In genomic region chr13:12337752-12338151, GRCm38 (mm10) we compare ENCODE assay signal across 21 mouse cellular contexts. TPM values are rescaled to one million over a fixed set of nuclear protein-coding genes. Genes with fewer than 3 reads are reported as not detected.
DNase-seq lines count a peak whose midpoint lies in the region; ATAC-seq lines count a peak whose summit lies in the region.
"Had no signal": no experiment of that assay in that cellular context is flagged by ENCODE, and none has a peak within 500 bp of the region (broad histone marks: within the 10 kb centered on the region; RNA-seq: fewer than 3 reads in every experiment).

No protein-coding gene starts in this region.

- H3K27ac ChIP-seq in heart, embryonic 12.5 days (ENCODE audit: poor library complexity, severe bottlenecking): peak overlapping the region; percentile 94
- H3K27ac ChIP-seq: hindbrain, embryonic 14.5 days; liver, embryonic 12.5 days had no signal

- H3K9me3 ChIP-seq in heart, embryonic 12.5 days (replicated peaks): no peaks in the 10 kb centered on the region
- H3K9me3 ChIP-seq: G1E; liver, embryonic 12.5 days had no signal

- peak; percentile 73 for ATAC-seq in heart, embryonic 12.5 days (ENCODE audit: insufficient number of reproducible peaks, low FRiP score)
- ATAC-seq in monocyte, adult 5-6 weeks (replicated peaks; ENCODE audit: insufficient number of reproducible peaks, low FRiP score, low TSS enrichment, poor library complexity, severe bottlenecking): no peak
- ATAC-seq: forebrain, embryonic 16.5 days; liver, embryonic 12.5 days had no signal

- H3K9ac ChIP-seq in heart, embryonic 12.5 days: peak overlapping the region; percentile 75; the same call in 1 of the 2 replicates
- H3K9ac ChIP-seq: hindbrain, embryonic 14.5 days; liver, embryonic 12.5 days had no signal

- H3K36me3 ChIP-seq in heart, embryonic 12.5 days: peaks cover 11% of the 10 kb centered on the region; the same call in 1 of the 2 replicates
- H3K36me3 ChIP-seq: G1E; liver, embryonic 12.5 days had no signal

- WGBS in heart, embryonic 12.5 days: 42% methylated on average over 7 of the region's 7 CpGs

- peaks cover 40% of the 10 kb centered on the region for H3K4me1 ChIP-seq in heart, embryonic 12.5 days (replicated peaks)

- peak overlapping the region; percentile 71 for H3K4me2 ChIP-seq in heart, embryonic 12.5 days
- H3K4me2 ChIP-seq: hindbrain, embryonic 14.5 days; liver, embryonic 12.5 days had no signal

- 0 out of 2 replicates have a peak, but pooled peaks cover 4% of the 10 kb centered on the region for H3K27me3 ChIP-seq in heart, embryonic 12.5 days (replicated peaks)

- DNase-seq in gastrocnemius, postnatal 14 days: peak; percentile 15
- DNase-seq in gastrocnemius, postnatal 10 days: no peak
- peak; percentile 40 to 60 for DNase-seq in heart, postnatal 14 days
- DNase-seq in T-cell, adult 2 months (ENCODE audit: low spot score): no peak
- no peak for DNase-seq in embryo, embryonic 10.5 days (ENCODE audit: low spot score)
- DNase-seq: adrenal gland, postnatal 25 days; cerebellum, adult 11 months; cerebellum, postnatal 10 days; kidney, adult 8-10 months; kidney, postnatal 14 days; left cerebral cortex, postnatal 4 days; lung, adult 2 months; lung, postnatal 4 days; right cerebral cortex, postnatal 4 days; thymus, postnatal 36 days had no signal

- peak overlapping the region; percentile 35 for H3K4me3 ChIP-seq in heart, embryonic 12.5 days
- H3K4me3 ChIP-seq: liver, embryonic 12.5 days had no signal

- intact Hi-C loops in gastrocnemius, postnatal 14 days (cut with DNase I; ENCODE audit: low total_unique reads): no loop called here
- intact Hi-C loops in heart, postnatal 14 days (cut with DNase I): no loop called here

RNA-seq across cellular contexts. Expression of gene Actn2, which starts 2.8 kb away (rescaled TPM):
- total RNA-seq in gastrocnemius, postnatal 14 days (2021): 1,000 to 10,000 TPM; 1,554 to 1,683 TPM
- 1,000 to 10,000 TPM; 1,429 to 1,530 TPM for total RNA-seq in gastrocnemius, postnatal 10 days (2021)
- polyA plus RNA-seq in heart, embryonic 12.5 days (2016; fragmentation: Nextera tagmentation; extraction: Ambion mirVana): 1,360 and 1,370 TPM in 2 replicates
- 1,000 to 10,000 TPM; 1,811 to 1,984 TPM for total RNA-seq in heart, postnatal 14 days (2021)
- total RNA-seq in monocyte, adult 5-6 weeks (2017): 0.19 TPM in 1 of 3 replicates, not detected in the others
- polyA plus RNA-seq: G1E had no signal

RNA-seq across cellular contexts. Expression of gene Heatr1, which starts 57.1 kb away (rescaled TPM):
- 10 to 100 TPM; 12.2 to 13.0 TPM for total RNA-seq in gastrocnemius, postnatal 14 days (2021)
- total RNA-seq in gastrocnemius, postnatal 10 days (2021): 10 to 100 TPM; 11.8 to 13.5 TPM
- polyA plus RNA-seq in heart, embryonic 12.5 days (2016; fragmentation: Nextera tagmentation; extraction: Ambion mirVana): 13.1 and 16.8 TPM in 2 replicates
- 10 to 100 TPM; 13.8 to 14.7 TPM for total RNA-seq in heart, postnatal 14 days (2021)
- total RNA-seq in monocyte, adult 5-6 weeks (2017): 42.5 to 69.4 TPM (median 42.8 TPM) in 3 replicates

Comparison
In these comparisons a context has a peak if more than half of its experiments do, and no peak if none do; other contexts are left out.
1. DNase-seq: peak in gastrocnemius, postnatal 14 days (single experiment) and heart, postnatal 14 days (2 of 2); none in gastrocnemius, postnatal 10 days (single experiment), T-cell, adult 2 months (single experiment) and embryo, embryonic 10.5 days (single experiment).
2. RNA of gene Actn2, which starts 2.8 kb away (total RNA-seq): 1,811 to 1,984 TPM in heart, postnatal 14 days, 1,554 to 1,683 TPM in gastrocnemius, postnatal 14 days and 1,429 to 1,530 TPM in gastrocnemius, postnatal 10 days; 0.19 TPM in monocyte, adult 5-6 weeks; every median in the first group is over 1,000 times any median in the second.